Mouse (Mus musculus) activated CD4-positive, CD25-positive, alpha-beta regulatory T cell, adult 4 months (primary cell): ENCODE data around the gene BC003965. TPM values are rescaled to one million over a fixed set of nuclear protein-coding genes. Genes with fewer than 3 reads are reported as not detected.

Experiments
- ATAC-seq: one replicate; pipeline ENCODE4 v1.8.0; 2017
- polyA plus RNA-seq, 2 experiments: library from polyadenylated mRNA; unstranded; fragments of 100-300 nt; shearing (Covaris generic); gene quantifications; one replicate each; pipeline ENCODE4 v1.2.1; 2017

The BC003965 gene
- 10 to 100 TPM; 13.1 to 14.3 TPM for polyA plus RNA-seq

DNA sequence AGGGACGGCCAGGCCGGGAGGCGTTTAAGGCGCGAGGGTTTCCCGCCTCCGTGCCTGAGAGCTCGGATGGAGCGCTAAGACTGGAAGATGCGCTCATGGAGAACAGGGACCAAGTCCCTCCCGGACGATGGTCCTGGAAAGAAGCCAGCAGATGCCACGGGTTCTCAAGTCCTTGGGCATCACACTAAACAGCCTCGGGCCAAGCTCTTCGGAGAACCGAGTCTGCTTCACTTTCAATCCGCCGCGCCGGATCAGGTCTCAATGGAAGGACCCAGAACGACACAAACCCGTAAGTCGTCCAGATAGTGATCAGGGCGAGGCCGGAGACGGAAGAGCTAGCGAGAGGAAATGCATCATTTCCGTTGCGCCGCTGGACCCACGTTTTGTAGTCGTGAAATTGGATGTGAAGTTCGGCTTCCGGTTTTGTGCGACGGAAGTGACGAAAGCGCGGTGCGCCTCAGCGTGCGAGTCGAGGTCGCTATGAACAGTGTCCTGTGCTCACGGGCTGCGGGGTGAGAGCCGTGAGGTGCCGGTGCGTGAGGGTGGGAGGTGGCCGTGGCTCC lies at the start of gene BC003965:
Gene BC003965, plus strand, starts transcription at position 426 of the 563 bp plus-strand sequence.
- ATAC-seq = peak; percentile 89

DNA sequence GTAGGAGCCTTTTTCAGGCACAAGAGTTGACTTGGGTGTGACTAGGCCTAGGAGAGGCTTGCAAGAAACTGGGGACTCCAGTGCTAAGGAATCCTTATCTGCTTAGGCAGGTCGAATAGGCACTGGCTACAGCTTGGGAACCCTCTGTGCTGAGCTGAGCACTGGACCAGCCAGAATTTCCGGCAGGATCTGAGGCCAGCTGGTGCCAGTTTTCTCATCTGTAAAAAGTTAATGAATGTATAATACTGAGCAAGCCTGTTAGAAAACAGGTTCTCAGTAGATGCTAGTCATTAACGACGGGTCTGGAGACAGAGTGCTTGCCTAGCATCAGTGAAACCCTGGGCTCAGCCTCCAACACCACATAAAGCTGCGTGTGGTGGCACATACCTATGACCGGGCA lies 48.7 kb upstream of the BC003965 start:
- no peak for ATAC-seq

DNA sequence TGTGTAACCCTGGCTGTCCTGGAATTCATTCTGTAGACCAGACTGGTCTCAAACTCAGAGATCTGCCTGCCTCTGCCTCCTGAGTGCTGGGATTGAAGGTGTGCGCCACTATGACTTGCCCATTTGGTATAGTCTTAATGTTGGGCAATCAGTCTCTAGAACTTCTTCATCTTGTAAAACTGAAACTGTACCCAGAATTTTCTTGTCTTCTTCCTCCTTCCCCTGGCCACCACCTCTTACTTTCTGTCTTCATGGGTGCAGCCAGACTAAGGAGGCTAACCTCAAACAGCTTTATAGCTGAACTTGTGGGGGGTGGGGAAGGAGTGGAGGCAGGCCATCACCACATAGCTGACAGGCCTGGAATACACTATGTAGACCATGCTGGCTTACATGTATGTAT lies 45.6 kb upstream of the BC003965 start:
- no peak for ATAC-seq

DNA sequence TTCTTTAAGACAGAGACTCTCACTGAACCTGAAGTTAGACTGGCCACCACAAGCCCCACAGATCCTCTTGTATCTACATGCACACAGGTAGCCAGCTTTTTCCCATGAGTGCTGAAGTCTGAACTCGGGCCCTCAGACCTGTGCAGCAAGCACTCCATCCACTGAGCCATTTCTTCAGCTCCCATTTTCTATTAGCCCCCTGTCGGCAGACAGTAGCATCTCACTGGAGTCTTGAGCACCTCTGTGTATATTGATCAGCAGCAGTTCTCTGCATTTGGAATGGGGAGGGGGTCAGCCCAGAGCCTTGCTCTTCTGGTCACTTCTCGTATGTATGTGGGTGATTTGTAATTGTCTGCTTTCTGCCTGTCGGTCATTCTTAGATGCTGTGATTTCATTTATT lies 44.4 kb upstream of the BC003965 start:
- ATAC-seq = no peak

DNA sequence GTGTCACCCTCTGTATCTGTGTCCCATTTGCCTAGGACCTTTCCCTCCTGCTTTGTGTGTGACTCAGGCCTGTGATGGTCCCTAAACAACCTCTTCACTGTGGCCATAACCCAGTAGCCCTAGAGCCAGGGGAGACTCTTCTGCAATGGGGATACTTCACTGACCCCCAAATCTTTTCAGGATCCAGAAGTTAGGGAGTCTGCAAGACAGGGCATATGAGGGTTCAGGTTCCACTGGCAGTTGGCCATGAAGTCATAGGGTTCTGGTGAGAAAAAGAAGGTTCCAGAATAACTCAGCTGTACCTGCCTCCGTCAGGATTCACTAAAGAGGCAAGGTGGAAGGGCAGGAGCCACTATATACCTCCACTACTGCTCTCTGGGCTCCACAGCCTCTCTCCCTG lies 22.2 kb upstream of the BC003965 start, which contains the start of gene Ccdc154:
Gene Ccdc154, plus strand, starts transcription at position 301 of the 400 bp plus-strand sequence.
- ATAC-seq = no peak

DNA sequence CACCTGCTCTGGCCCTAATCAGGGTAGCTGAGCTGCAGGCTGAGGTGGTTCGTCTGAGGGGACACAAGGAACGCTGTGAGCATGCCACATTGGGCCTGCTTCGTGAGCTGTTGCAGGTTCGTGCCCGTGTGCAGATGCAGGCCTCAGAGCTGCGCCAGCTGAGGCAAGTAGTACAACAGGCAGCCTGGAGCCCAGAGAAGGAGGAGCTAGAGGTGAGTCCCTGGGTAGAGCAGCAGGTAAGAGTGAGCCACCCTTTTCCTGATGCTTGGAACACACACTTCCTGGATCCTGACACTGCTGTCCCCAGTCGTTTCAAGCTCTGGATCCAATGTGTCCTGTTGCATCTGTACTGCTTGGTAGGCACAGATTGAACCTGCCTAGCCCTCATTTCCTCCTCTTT lies 21.0 kb upstream of the BC003965 start:
- no peak for ATAC-seq

DNA sequence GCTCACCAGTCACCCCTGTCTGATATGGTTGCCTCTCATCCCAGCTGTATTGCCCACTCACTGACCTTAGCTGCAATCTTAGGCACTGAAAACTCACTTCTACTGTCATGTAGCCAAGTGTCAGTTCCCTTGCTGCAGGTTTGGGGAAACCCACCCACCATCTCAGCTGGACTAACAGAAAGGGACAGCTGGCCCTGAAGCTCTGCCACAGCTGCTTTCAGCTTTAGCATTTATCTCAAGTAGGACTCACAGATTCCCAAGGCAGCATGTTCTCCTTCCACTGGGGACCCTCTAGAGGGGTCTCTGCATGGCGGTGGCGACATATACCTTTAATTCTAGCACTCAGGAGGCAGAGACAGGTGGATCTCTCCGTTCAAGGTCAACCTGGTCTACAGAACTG lies 19.6 kb upstream of the BC003965 start:
- no peak for ATAC-seq

DNA sequence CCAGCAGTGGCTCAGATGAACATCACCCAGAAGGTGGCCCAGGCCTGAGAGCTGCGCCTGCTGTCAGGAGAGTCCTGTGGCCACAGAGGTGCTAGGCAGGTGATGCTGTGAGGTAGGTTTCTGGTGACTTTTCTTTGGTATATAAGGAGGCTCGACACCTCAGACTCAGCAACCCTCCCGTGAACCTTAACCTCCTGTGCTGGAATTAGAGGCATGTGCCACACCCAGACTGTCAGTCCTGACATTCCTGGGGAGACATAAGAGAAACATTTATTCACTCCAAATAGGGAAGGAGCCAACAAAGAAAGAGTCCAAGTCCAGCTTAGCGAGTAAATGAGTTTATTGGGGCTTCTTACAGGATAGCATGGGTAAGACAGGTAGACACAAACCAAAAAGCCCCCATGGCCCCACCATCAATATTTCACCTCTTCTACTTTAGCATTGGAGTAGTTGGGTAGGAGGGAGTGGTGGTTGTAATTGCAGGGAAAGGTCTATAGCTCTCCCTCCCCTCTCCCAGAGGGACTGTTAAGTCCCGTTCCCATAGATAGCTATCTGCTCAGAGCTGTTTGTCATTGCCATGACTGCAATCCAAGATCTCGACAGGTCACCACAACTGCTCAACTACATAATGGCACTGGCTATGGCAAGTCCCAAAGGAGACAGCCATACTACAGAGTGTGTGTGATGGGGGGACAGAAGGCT lies 18.2 kb upstream of the BC003965 start:
- ATAC-seq = no peak

DNA sequence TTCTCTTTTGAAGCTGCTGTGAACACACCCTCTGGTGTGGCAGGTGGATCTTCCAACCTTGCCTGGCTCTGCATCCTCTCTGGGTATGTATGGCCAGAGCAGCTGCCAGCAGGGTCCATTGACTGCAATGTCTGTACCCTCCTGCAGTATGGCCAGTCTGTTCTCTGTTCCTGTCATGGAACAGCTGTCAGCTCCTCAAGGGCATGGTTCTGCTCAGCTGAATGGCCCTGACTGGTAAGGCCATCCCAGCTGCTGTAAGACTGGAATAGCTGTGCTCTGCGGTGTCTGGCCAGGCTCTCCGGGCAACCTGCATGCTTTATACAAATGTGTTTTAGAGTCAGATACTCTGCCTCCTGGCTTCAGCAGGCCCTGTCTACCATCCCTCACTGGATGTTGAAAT lies 14.6 kb upstream of the BC003965 start:
- no peak for ATAC-seq

DNA sequence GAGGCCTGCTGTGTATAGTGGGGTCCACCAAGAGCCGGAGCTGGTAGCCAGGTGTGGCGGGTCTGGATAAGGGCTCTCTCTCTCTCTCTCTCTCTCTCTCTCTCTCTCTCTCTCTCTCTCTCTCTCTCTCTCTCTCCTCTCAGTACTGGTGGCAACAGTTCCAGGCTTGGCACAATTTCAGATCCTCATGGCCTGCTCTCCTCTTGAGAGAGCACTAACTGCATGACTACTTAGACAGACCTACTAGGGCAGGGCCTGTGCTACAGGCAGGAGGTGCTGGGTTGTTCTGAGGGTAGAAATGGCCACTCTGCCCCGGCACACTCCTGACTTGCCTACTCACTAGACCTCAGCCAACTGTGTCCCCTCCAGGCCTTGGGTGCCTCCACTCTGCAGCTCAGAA lies 11.8 kb upstream of the BC003965 start:
- ATAC-seq = no peak

DNA sequence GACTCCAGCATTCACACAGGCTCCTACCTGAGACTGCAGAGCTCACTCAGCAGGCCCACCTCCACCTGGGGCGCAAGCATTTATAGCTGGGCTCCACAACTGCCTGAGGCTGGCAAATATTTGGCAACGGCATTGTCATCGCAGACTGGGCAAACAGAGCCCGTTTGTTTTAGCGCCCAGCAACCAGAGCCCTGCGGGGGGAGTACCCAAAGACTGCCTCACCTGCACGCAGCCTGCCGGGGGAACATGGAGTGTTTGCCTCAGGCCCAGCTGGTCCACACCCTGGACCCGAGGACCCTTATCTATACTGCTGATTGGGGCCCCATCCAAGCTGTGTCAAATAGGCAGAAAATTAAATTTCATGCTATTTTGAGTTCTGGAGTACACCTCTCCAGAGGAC lies 8.9 kb upstream of the BC003965 start, which contains the start of gene Gm38655:
Gene Gm38655, minus strand, starts transcription at position 61 of the 400 bp plus-strand sequence.
- no peak for ATAC-seq

DNA sequence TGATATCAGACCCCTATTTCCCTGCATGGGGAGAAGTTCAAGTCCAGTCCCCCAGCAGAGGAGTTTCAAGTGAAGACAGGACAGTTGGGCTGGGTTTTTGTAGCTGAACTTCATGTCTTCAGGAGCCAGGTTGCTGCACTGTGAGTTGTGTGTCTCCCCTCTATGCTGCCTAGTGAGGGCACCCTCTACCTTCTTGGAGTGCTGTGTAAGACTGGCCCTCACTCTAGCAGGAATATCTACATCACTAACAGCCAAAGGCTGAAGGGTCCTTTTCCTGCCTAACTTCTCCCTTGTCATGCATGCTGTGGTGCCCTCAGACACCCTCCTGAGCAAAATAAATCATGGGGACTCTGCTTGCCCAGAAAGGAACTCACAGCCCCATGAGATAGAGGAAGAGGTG lies 1.1 kb upstream of the BC003965 start:
- no peak for ATAC-seq

DNA sequence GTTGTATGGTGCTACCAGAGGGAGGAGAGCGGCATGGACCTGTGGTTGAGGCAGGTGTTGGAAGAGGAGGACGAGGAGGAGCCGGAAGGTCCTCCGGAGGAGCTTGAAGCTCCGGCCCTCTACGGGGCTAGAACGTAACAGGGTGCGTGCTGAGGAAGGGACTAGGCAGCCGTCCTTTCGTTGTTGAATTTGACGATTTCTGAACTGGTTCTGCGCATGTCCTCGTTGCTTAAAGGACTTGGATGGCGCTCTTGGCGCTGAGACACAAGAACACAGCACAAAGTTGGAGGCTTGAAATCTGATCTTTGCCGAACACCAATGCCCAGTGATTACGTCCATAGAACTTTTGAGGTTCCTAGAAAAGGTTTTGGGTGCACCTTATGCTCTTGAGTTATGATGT lies 607 bp downstream of the BC003965 start:
- no peak for ATAC-seq

DNA sequence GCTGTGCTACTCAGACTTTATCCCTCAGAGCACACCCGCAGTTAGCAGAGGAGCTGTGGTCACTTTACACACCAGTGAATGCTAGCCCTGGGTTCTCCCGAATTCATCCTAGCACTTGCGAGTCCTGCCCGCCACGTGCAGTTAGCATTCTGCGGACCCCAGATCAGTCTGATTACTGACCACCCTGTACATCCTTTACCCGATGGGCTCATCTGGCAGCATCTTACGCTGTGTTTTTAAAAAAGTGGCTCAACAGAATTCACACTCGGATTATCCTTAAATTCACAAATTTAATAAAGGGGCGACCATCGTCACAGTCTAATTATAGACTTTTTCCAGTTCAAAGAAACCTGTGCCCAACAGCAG lies 3.4 kb downstream of the BC003965 start:
- no peak for ATAC-seq

DNA sequence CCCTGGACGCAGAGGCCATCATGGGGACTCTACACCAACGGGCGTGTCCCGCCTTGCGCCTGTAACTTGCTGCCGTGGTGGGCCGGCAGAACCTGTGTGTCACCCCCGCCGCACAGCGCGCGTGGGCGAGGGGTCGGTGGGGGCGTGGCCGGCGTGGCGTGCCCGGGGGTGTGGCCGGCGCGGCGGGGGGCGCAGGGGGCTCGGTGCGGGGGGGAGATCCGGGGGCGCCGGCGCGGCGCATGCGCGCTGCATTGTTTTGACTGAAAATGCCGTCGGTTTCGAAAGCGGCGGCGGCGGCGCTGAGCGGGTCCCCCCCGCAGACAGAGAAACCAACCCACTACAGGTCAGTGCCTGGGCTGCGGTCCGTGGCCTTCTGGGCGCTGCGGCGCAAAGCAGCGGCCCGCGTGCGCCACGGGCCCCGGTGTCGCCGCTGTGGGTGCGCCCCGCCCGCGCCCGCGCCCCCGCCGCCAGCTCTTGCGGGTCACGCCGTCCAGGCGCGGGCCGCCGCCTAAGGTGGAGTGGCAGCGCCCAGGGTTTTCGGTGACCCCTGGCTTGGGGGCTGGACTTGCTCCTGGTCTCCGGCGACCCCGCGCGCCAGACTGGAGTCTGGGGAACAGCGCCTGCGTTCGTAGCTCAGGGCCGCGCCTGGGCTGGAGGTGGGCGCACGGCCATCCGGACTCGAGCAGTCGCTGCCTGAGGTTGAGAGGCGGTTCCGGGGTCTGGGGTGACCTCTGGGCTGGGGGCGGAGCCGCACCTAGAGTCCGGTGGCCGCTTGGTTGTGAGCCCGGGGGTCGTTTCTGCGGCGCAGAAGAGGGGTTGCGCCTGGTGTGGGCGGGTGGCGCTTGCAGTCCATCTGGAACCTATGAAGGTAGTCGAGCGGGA lies 4.0 kb downstream of the BC003965 start, which contains the start of gene Unkl:
Gene Unkl, plus strand, starts transcription at position 248 of the 882 bp plus-strand sequence.
- ATAC-seq = peak; percentile 24

DNA sequence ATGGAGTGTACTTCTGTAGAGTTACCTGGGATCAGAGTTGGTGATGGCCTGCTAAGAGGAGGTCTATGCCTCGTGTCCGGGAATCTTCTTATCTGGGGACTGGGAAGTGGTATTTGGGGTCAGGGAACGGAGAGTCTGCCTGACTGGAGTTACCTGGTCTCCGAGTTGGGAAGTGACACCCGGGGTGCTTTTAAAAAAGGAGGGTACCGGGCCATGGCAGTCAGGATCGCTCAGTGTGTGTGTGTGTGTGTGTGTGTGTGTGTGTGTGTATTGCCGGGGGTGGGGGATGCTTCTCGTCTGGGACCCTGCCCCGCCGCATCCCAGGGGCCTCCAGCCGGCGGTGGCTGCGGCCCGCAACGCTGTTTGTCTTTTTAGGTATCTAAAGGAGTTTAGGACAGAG lies 4.7 kb downstream of the BC003965 start:
- ATAC-seq = no peak

DNA sequence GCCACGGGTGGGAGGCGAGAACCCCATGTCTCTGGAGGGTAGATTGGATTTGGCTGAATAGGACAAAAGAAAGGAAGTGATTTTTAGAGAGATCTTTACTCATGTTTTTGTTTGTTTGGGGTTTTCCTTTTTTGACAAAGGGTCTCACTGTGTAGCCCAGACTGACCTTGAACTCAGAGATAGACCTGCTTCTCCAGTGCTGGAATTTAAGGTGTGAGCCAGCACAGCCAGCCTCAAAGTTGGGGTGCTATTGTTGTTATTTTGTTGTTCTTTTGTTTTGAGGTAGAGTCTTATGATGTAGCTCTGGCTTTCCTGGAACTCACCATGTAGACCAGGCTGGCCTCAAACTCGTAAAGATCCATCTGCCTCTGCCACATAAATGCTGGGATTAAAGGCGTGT lies 18.0 kb downstream of the BC003965 start:
- ATAC-seq = no peak

DNA sequence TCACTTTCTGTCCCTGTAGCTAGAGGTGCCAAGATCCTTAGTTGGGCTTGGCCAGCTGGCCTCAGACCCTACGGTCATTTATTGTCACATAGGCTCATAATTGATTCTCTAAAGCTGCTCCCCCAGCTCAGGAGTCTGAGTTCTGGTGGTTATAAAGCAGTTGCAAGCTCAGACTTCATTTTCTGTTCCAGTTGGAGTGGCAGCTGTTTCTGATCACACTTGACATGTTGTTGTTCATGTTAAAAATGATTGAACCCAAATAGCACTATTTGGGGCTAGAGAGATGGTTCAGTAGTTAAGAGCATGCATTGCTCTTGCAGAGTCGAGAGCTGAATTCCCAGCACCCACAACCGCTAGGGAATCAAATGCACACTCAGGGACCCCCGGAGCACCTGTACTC lies 25.7 kb downstream of the BC003965 start:
- no peak for ATAC-seq

DNA sequence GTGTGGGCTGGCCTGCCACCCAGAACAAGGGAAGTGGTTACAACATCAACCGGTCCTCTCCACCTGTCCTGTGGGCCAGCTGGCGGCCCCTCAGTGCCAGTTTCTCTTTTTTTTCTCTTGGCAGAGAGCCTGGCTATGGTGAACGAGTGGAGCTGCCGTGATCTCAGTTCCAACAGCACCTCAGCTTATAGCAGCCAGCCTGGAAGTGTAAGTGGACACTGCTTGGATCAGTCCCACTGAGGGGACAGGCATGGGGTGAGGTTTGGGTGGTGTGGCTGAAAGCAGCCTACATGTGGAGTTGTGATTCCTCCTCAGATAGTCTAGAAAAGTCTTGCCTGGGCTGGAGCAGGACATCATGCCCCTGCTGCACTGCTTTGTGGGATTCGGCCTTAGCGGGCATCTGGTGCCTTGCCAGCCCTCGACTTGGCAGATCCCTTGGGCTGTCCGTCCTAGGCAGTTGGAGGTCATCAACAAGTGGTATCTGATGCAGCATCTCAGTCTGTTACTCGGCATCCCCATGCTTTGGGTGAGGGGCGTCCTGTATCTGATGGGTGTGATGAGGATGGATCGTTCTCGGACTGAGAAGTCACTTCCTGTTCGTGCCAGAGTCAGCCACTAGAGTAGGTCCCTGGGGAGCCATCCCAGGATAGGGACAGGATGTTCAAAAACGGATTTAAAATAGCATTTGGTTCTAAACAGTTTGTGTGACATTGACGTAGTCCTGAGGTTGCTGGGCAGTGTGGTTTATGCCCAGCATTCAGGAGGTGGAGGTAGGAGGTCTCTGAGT lies 26.5 kb downstream of the BC003965 start:
- ATAC-seq = no peak

DNA sequence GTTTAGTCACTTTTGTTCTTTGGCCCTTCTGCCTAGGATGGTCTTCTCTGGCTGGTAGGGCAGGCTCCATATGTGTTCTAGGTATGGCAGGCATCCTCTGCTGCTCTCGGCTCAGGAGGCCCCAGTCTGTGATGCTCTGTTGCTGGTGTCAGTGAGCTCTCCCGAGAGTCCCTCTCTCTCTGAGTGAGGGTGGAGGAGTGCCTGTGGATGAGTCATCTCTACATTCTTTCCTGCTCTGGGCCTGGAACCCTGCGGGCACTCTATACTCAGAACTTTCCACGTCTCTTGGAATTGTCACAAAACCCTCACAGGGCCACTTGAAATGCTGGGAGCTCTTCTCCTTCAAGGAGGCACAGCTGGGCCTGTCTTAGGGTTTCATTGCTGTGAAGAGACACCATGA lies 27.4 kb downstream of the BC003965 start:
- ATAC-seq = no peak

DNA sequence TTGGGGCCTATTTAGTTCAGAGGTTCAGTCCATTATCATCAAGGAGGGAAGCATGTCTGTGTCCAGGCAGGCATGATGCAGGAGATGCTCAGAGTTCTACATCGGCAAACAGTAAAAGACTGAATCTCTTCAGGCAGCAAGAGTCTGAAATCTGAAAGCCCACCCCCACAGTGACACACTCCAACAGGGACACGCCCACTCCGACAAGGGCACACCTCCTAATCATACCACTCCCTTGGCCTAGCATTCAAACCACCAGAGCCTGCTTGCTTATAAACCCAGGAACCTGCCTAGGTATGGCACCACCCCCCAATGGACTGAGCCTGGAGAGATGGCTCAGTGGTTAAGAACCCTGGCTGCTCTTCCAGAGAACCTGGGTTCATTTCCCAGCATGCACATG lies 31.1 kb downstream of the BC003965 start:
- no peak for ATAC-seq

DNA sequence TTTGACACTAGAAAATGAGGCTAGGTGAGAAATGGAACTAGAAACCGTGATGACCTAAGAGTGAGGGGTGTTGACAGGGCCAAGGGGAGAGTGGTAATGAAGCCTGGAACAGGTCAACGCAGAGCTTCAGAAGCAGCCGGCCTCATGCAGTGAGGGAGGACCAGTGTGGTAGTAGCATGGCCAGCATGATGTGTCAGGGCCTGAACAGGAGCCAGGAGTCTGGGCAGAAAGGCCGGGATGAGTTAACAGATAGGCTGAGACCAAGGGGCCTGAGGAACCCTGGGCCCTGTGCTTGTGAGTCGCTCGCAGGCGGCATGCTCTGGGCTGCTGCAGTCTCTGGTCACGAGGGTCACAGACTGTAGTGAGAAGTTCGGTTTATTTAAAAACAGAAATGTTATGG lies 34.6 kb downstream of the BC003965 start:
- ATAC-seq = no peak
